8 mouse cellular contexts compared by ENCODE assay signal in genomic region chr10:80679556-80680259, GRCm38 (mm10). TPM values are rescaled to one million over a fixed set of nuclear protein-coding genes. Genes with fewer than 3 reads are reported as not detected.
A peak's percentile ranks its signal among the peaks of the same experiment; 100 is the strongest.
DNase-seq lines count a peak whose midpoint lies in the region; ATAC-seq and TF ChIP-seq lines count a peak whose summit lies in the region.

No protein-coding gene starts in this region.

- no peaks in the 10 kb centered on the region for H3K9me3 ChIP-seq in erythroblast, embryonic 14.5 days (ENCODE audit: control insufficient read depth, low read length)

- ATAC-seq in erythroblast, adult 5-6 weeks (replicated peaks; ENCODE audit: low FRiP score, poor library complexity, severe bottlenecking) = no peak

- no peak for DNase-seq in spleen, adult 2 months (ENCODE audit: low read depth in 1 of 2, low spot score in 2 of 2)
- no peak for DNase-seq in spleen, postnatal 14 days (ENCODE audit: low spot score in 2 of 2)
- DNase-seq in induced T-regulatory cell, adult 2 months (ENCODE audit: low read depth) = peak; percentile 45
- DNase-seq in skeletal muscle tissue, adult 2 months (ENCODE audit: low read depth, low spot score) = peak; percentile 80
- DNase-seq in left cerebral cortex, adult 18-20 months (ENCODE audit: low spot score in 2 of 2) = no peak
- no peak for DNase-seq in lung, postnatal 36 days

- peak overlapping the region; percentile 98 for H3K27ac ChIP-seq in spleen, adult 2 months (ENCODE audit: insufficient read depth, low read length)

- peak overlapping the region; percentile 81 for H3K4me3 ChIP-seq in erythroblast, embryonic 14.5 days (replicated peaks)
- H3K4me3 ChIP-seq in spleen, adult 2 months (ENCODE audit: extremely low read depth, insufficient read depth, insufficient read length) = no peak overlapping the region

- no peak for TF ChIP-seq CTCF in spleen, adult 2 months (IDR thresholded peaks at IDR 0.05; ENCODE audit: extremely low read depth, insufficient read depth, insufficient read length, insufficient replicate concordance)

- H3K4me1 ChIP-seq in erythroblast, embryonic 14.5 days (ENCODE audit: control insufficient read depth) = peaks cover 75% of the 10 kb centered on the region
- peaks cover 59% of the 10 kb centered on the region for H3K4me1 ChIP-seq in spleen, adult 2 months (ENCODE audit: control insufficient read depth, insufficient read depth, insufficient read length)

- peaks cover 31% of the 10 kb centered on the region for H3K36me3 ChIP-seq in erythroblast, embryonic 14.5 days (ENCODE audit: control insufficient read depth)
- H3K36me3 ChIP-seq in spleen, adult 2 months (ENCODE audit: control insufficient read depth, insufficient read depth, low read length) = no peaks in the 10 kb centered on the region

- 45% methylated on average over 9 of the region's 9 CpGs for WGBS in spleen, adult 2 months

- TF ChIP-seq POLR2A in spleen, adult 2 months (IDR thresholded peaks at IDR 0.05; ENCODE audit: low read depth, low read length) = no peak

- H3K27me3 ChIP-seq in erythroblast, embryonic 14.5 days (ENCODE audit: control insufficient read depth) = no peaks in the 10 kb centered on the region
- H3K27me3 ChIP-seq in spleen, adult 2 months (ENCODE audit: control insufficient read depth, insufficient read depth, low read length) = no peaks in the 10 kb centered on the region

RNA-seq across cellular contexts. Expression of gene Mknk2, which starts 1.8 kb away (rescaled TPM):
- polyA plus RNA-seq in erythroblast, embryonic 14.5 days (2012) = 49.1 and 53.2 TPM in 2 replicates
- total RNA-seq in erythroblast, adult 5-6 weeks (2015; ENCODE audit: low replicate concordance) = 40.2 and 47.4 TPM in 2 replicates
- total RNA-seq in erythroblast, adult 5-6 weeks (2017; ENCODE audit: low replicate concordance) = 28.4 and 40.8 TPM in 2 replicates
- 351 and 533 TPM in 2 replicates for polyA plus RNA-seq in spleen, adult 2 months (2012; rRNA removed)
- total RNA-seq in left cerebral cortex, adult 18-20 months (2021) = 10 to 100 TPM; 43.3 to 47.7 TPM

RNA-seq across cellular contexts. Expression of gene Mob3a, which starts 22.1 kb away (rescaled TPM):
- 1.8 and 2.1 TPM in 2 replicates for polyA plus RNA-seq in erythroblast, embryonic 14.5 days (2012)
- 13.4 and 25.6 TPM in 2 replicates for total RNA-seq in erythroblast, adult 5-6 weeks (2015; ENCODE audit: low replicate concordance)
- 11.0 and 18.2 TPM in 2 replicates for total RNA-seq in erythroblast, adult 5-6 weeks (2017; ENCODE audit: low replicate concordance)
- polyA plus RNA-seq in spleen, adult 2 months (2012; rRNA removed) = 130 and 156 TPM in 2 replicates
- 10 to 100 TPM; 17.1 to 17.2 TPM for total RNA-seq in left cerebral cortex, adult 18-20 months (2021)

RNA-seq across cellular contexts. Expression of gene Izumo4, which starts 22.3 kb away (rescaled TPM):
- polyA plus RNA-seq in erythroblast, embryonic 14.5 days (2012) = 1.2 and 3.9 TPM in 2 replicates
- total RNA-seq in erythroblast, adult 5-6 weeks (2015; ENCODE audit: low replicate concordance) = 8.6 and 9.8 TPM in 2 replicates
- 1.3 and 2.2 TPM in 2 replicates for total RNA-seq in erythroblast, adult 5-6 weeks (2017; ENCODE audit: low replicate concordance)
- polyA plus RNA-seq in spleen, adult 2 months (2012; rRNA removed) = 49.0 and 60.8 TPM in 2 replicates
- total RNA-seq in left cerebral cortex, adult 18-20 months (2021) = 10 to 100 TPM; 42.6 to 45.2 TPM

RNA-seq across cellular contexts. Expression of gene Btbd2, which starts 22.8 kb away (rescaled TPM):
- polyA plus RNA-seq in erythroblast, embryonic 14.5 days (2012) = 2.6 and 3.2 TPM in 2 replicates
- 5.6 and 6.1 TPM in 2 replicates for total RNA-seq in erythroblast, adult 5-6 weeks (2015; ENCODE audit: low replicate concordance)
- total RNA-seq in erythroblast, adult 5-6 weeks (2017; ENCODE audit: low replicate concordance) = 5.6 and 11.4 TPM in 2 replicates
- polyA plus RNA-seq in spleen, adult 2 months (2012; rRNA removed) = 49.5 and 66.1 TPM in 2 replicates
- total RNA-seq in left cerebral cortex, adult 18-20 months (2021) = 10 to 100 TPM; 87.6 to 93.8 TPM

RNA-seq across cellular contexts. Expression of gene Csnk1g2, which starts 57.1 kb away (rescaled TPM):
- polyA plus RNA-seq in erythroblast, embryonic 14.5 days (2012) = 33.9 and 36.6 TPM in 2 replicates
- total RNA-seq in erythroblast, adult 5-6 weeks (2015; ENCODE audit: low replicate concordance) = 25.5 and 25.6 TPM in 2 replicates
- 28.2 and 28.9 TPM in 2 replicates for total RNA-seq in erythroblast, adult 5-6 weeks (2017; ENCODE audit: low replicate concordance)
- 206 and 283 TPM in 2 replicates for polyA plus RNA-seq in spleen, adult 2 months (2012; rRNA removed)
- total RNA-seq in left cerebral cortex, adult 18-20 months (2021) = 100 to 1,000 TPM; 253 to 267 TPM

Comparison
In these comparisons a context has a peak if more than half of its experiments do, and no peak if none do; other contexts are left out.
1. DNase-seq: peak in induced T-regulatory cell, adult 2 months (single experiment) and skeletal muscle tissue, adult 2 months (single experiment); none in spleen, adult 2 months (0 of 2), spleen, postnatal 14 days (0 of 2), left cerebral cortex, adult 18-20 months (0 of 2) and lung, postnatal 36 days (single experiment).
2. RNA of gene Izumo4, which starts 22.3 kb away (total RNA-seq): 42.6 to 45.2 TPM in left cerebral cortex, adult 18-20 months; 1.3 to 9.8 TPM in erythroblast, adult 5-6 weeks; every median in the first group is over 4 times any median in the second.